Mouse (Mus musculus) CD4-positive helper T cell, adult 2 months (primary cell): ENCODE data around the gene Olfr520.
"Not testable (repeated sequence)": the region's sequence is repeated elsewhere in the genome, so short reads cannot be mapped to it uniquely, and the experiment has no call there.

Experiments used
- DNase-seq: peaks from one replicate; pipeline ENCODE4 v3.0.0-alpha.2; 2012; ENCODE audit warnings: low read depth, missing footprints, low spot score

Olfr520 gene

GRCm38 (mm10) chr7:99729973-99730372 lies at the start of gene Olfr520:
Olfr520 (plus strand) TSS chr7:99730273.
- DNase-seq = no peak

- DNase-seq = no peak
Observed at GRCm38 (mm10) chr7:99680771-99681170, 49.3 kb upstream of the Olfr520 start.

- DNase-seq = no peak
Observed at GRCm38 (mm10) chr7:99684086-99684485, 46.0 kb upstream of the Olfr520 start.

- no peak for DNase-seq
Observed at GRCm38 (mm10) chr7:99690819-99691218, 39.3 kb upstream of the Olfr520 start.

- DNase-seq = no peak
Observed at GRCm38 (mm10) chr7:99692396-99692795, 37.7 kb upstream of the Olfr520 start.

GRCm38 (mm10) chr7:99693387-99693786 lies 36.7 kb upstream of the Olfr520 start:
- DNase-seq = no peak

GRCm38 (mm10) chr7:99693976-99694375 lies 36.1 kb upstream of the Olfr520 start:
- no peak for DNase-seq

- DNase-seq = not testable (repeated sequence)
Observed at GRCm38 (mm10) chr7:99694424-99694823, 35.6 kb upstream of the Olfr520 start.

GRCm38 (mm10) chr7:99695471-99696057 lies 34.5 kb upstream of the Olfr520 start:
- no peak for DNase-seq

- no peak for DNase-seq
Observed at GRCm38 (mm10) chr7:99698576-99698975, 31.5 kb upstream of the Olfr520 start.

- no peak for DNase-seq
Observed at GRCm38 (mm10) chr7:99699106-99699505, 31.0 kb upstream of the Olfr520 start.

- DNase-seq = no peak
Observed at GRCm38 (mm10) chr7:99699709-99700151, 30.3 kb upstream of the Olfr520 start.

- no peak for DNase-seq
Observed at GRCm38 (mm10) chr7:99700641-99701040, 29.4 kb upstream of the Olfr520 start.

GRCm38 (mm10) chr7:99702201-99702600 lies 27.9 kb upstream of the Olfr520 start:
- no peak for DNase-seq

- DNase-seq = no peak
Observed at GRCm38 (mm10) chr7:99704736-99705519, 25.1 kb upstream of the Olfr520 start.

GRCm38 (mm10) chr7:99706341-99707037 lies 23.6 kb upstream of the Olfr520 start:
- no peak for DNase-seq

GRCm38 (mm10) chr7:99707038-99707595 lies 23.0 kb upstream of the Olfr520 start:
- DNase-seq = no peak

- DNase-seq = no peak
Observed at GRCm38 (mm10) chr7:99707671-99708070, 22.4 kb upstream of the Olfr520 start.

- no peak for DNase-seq
Observed at GRCm38 (mm10) chr7:99708301-99708721, 21.8 kb upstream of the Olfr520 start.

- no peak for DNase-seq
Observed at GRCm38 (mm10) chr7:99708750-99709149, 21.3 kb upstream of the Olfr520 start.

- no peak for DNase-seq
Observed at GRCm38 (mm10) chr7:99709992-99710391, 20.1 kb upstream of the Olfr520 start.

- DNase-seq = peak; percentile 14
Observed at GRCm38 (mm10) chr7:99710476-99710875, 19.6 kb upstream of the Olfr520 start.
